Mouse (Mus musculus): ENCODE measurements at regions not wholly inside any gene's neighbourhood (a gene's known extent, or its start where the extent isn't known, plus 50 kb on each side); places are given as distances from the start of the nearest gene placed in this dataset.

- Histone ChIP-seq H3K79me3 (ENCODE audit: low read depth) (no peaks in the 10 kb centered on the region), H3K27me3 (ENCODE audit: control insufficient read depth, insufficient read depth, insufficient read length) (no peaks in the 10 kb centered on the region), H3K4me3 (ENCODE audit: insufficient read depth, poor library complexity, severe bottlenecking) (no peak overlapping the region), H3K36me3 (ENCODE audit: control insufficient read depth, insufficient read depth) (no peaks in the 10 kb centered on the region), H3ac (ENCODE audit: control insufficient read depth, insufficient read length, low read depth) (no peak overlapping the region), H3K79me2 (ENCODE audit: control insufficient read depth, insufficient read depth) (no peaks in the 10 kb centered on the region)
- TF ChIP-seq MAX (IDR thresholded peaks at IDR 0.05) (no peak), CTCF (IDR thresholded peaks at IDR 0.05; ENCODE audit: control insufficient read depth, insufficient read depth, insufficient read length) (no peak), MYOD1 (IDR thresholded peaks at IDR 0.05; ENCODE audit: control insufficient read depth, insufficient read length, low read depth) (no peak), MYOG (IDR thresholded peaks at IDR 0.05; ENCODE audit: control insufficient read depth, extremely low read depth, insufficient read length) (no peak), FOSL1 (IDR thresholded peaks at IDR 0.05; ENCODE audit: insufficient read depth, low read length, poor library complexity, severe bottlenecking) (no peak), USF1 (IDR thresholded peaks at IDR 0.05; ENCODE audit: low read depth) (no peak), CEBPB (IDR thresholded peaks at IDR 0.05; ENCODE audit: low read depth) (no peak)
These were observed 97.3 kb upstream of the Ptpn1 start for GRCm38 (mm10) chr2:167834605-167835004.

- Histone ChIP-seq H3K36me3 (ENCODE audit: control insufficient read depth, insufficient read depth) (no peaks in the 10 kb centered on the region), H3K79me2 (ENCODE audit: control insufficient read depth, insufficient read depth) (no peaks in the 10 kb centered on the region), H3ac (ENCODE audit: control insufficient read depth, insufficient read length, low read depth) (no peak overlapping the region), H3K79me3 (ENCODE audit: low read depth) (no peaks in the 10 kb centered on the region), H3K27me3 (ENCODE audit: control insufficient read depth, insufficient read depth, insufficient read length) (no peaks in the 10 kb centered on the region), H3K4me3 (ENCODE audit: insufficient read depth, poor library complexity, severe bottlenecking) (no peak overlapping the region)
- TF ChIP-seq MYOG (IDR thresholded peaks at IDR 0.05; ENCODE audit: control insufficient read depth, extremely low read depth, insufficient read length) (no peak), CEBPB (IDR thresholded peaks at IDR 0.05; ENCODE audit: low read depth) (peak; percentile 89), MYOD1 (IDR thresholded peaks at IDR 0.05; ENCODE audit: control insufficient read depth, insufficient read length, low read depth) (no peak), FOSL1 (IDR thresholded peaks at IDR 0.05; ENCODE audit: insufficient read depth, low read length, poor library complexity, severe bottlenecking) (no peak), USF1 (IDR thresholded peaks at IDR 0.05; ENCODE audit: low read depth) (no peak)
These were observed 98.4 kb upstream of the Ptpn1 start for GRCm38 (mm10) chr2:167833290-167833953.

GRCm38 (mm10) chr2:167831076-167832039 lies 100.5 kb upstream of the Ptpn1 start:
- no peaks in the 10 kb centered on the region for H3K79me3 ChIP-seq (ENCODE audit: low read depth)
- H3K36me3 ChIP-seq (ENCODE audit: control insufficient read depth, insufficient read depth), result no peaks in the 10 kb centered on the region
- H3K27me3 ChIP-seq (ENCODE audit: control insufficient read depth, insufficient read depth, insufficient read length), result no peaks in the 10 kb centered on the region
- no peaks in the 10 kb centered on the region for H3K79me2 ChIP-seq (ENCODE audit: control insufficient read depth, insufficient read depth)
- no peak overlapping the region for H3ac ChIP-seq (ENCODE audit: control insufficient read depth, insufficient read length, low read depth)
- no peak overlapping the region for H3K4me3 ChIP-seq (ENCODE audit: insufficient read depth, poor library complexity, severe bottlenecking)
- TF ChIP-seq CTCF (IDR thresholded peaks at IDR 0.05; ENCODE audit: control insufficient read depth, insufficient read depth, insufficient read length) (no peak), CEBPB (IDR thresholded peaks at IDR 0.05; ENCODE audit: low read depth) (no peak), FOSL1 (IDR thresholded peaks at IDR 0.05; ENCODE audit: insufficient read depth, low read length, poor library complexity, severe bottlenecking) (no peak), MYOD1 (IDR thresholded peaks at IDR 0.05; ENCODE audit: control insufficient read depth, insufficient read length, low read depth) (no peak), USF1 (IDR thresholded peaks at IDR 0.05; ENCODE audit: low read depth) (no peak), MYOG (IDR thresholded peaks at IDR 0.05; ENCODE audit: control insufficient read depth, extremely low read depth, insufficient read length) (no peak), MAX (IDR thresholded peaks at IDR 0.05) (no peak)

- Histone ChIP-seq H3K79me3 (ENCODE audit: low read depth) (no peaks in the 10 kb centered on the region), H3K36me3 (ENCODE audit: control insufficient read depth, insufficient read depth) (no peaks in the 10 kb centered on the region), H3ac (ENCODE audit: control insufficient read depth, insufficient read length, low read depth) (no peak overlapping the region), H3K4me3 (ENCODE audit: insufficient read depth, poor library complexity, severe bottlenecking) (no peak overlapping the region), H3K27me3 (ENCODE audit: control insufficient read depth, insufficient read depth, insufficient read length) (no peaks in the 10 kb centered on the region), H3K79me2 (ENCODE audit: control insufficient read depth, insufficient read depth) (no peaks in the 10 kb centered on the region)
- TF ChIP-seq CEBPB (IDR thresholded peaks at IDR 0.05; ENCODE audit: low read depth) (no peak), MYOD1 (IDR thresholded peaks at IDR 0.05; ENCODE audit: control insufficient read depth, insufficient read length, low read depth) (peak; percentile 68)
These were observed 103.6 kb upstream of the Ptpn1 start for GRCm38 (mm10) chr2:167828258-167828657.

- H3K79me2 ChIP-seq (ENCODE audit: control insufficient read depth, insufficient read depth), result no peaks in the 10 kb centered on the region
- no peak overlapping the region for H3ac ChIP-seq (ENCODE audit: control insufficient read depth, insufficient read length, low read depth)
- H3K4me3 ChIP-seq (ENCODE audit: insufficient read depth, poor library complexity, severe bottlenecking), result no peak overlapping the region
- TF ChIP-seq FOSL1 (IDR thresholded peaks at IDR 0.05; ENCODE audit: insufficient read depth, low read length, poor library complexity, severe bottlenecking) (no peak), CEBPB (IDR thresholded peaks at IDR 0.05; ENCODE audit: low read depth) (no peak), MAX (IDR thresholded peaks at IDR 0.05) (no peak), MYOD1 (IDR thresholded peaks at IDR 0.05; ENCODE audit: control insufficient read depth, insufficient read length, low read depth) (peak; percentile 60), CTCF (IDR thresholded peaks at IDR 0.05; ENCODE audit: control insufficient read depth, insufficient read depth, insufficient read length) (no peak)
- no peaks in the 10 kb centered on the region for H3K27me3 ChIP-seq (ENCODE audit: control insufficient read depth, insufficient read depth, insufficient read length)
- no peaks in the 10 kb centered on the region for H3K79me3 ChIP-seq (ENCODE audit: low read depth)
- no peaks in the 10 kb centered on the region for H3K36me3 ChIP-seq (ENCODE audit: control insufficient read depth, insufficient read depth)
These were observed 104.7 kb upstream of the Ptpn1 start for GRCm38 (mm10) chr2:167826922-167827703.

Measured in C2C12 (cell line).